Mouse (Mus musculus) 416B (cell line): ENCODE measurements at regions not wholly inside any gene's neighbourhood (a gene's known extent, or its start where the extent isn't known, plus 50 kb on each side); places are given as distances from the start of the nearest gene placed in this dataset.
"Not testable (repeated sequence)": the region's sequence is repeated elsewhere in the genome, so short reads cannot be mapped to it uniquely, and the experiment has no call there.

ENCODE experiments used
- DNase-seq: peaks from one replicate; pipeline ENCODE4 v3.0.0; 2011; ENCODE audit warnings: low read depth

DNA sequence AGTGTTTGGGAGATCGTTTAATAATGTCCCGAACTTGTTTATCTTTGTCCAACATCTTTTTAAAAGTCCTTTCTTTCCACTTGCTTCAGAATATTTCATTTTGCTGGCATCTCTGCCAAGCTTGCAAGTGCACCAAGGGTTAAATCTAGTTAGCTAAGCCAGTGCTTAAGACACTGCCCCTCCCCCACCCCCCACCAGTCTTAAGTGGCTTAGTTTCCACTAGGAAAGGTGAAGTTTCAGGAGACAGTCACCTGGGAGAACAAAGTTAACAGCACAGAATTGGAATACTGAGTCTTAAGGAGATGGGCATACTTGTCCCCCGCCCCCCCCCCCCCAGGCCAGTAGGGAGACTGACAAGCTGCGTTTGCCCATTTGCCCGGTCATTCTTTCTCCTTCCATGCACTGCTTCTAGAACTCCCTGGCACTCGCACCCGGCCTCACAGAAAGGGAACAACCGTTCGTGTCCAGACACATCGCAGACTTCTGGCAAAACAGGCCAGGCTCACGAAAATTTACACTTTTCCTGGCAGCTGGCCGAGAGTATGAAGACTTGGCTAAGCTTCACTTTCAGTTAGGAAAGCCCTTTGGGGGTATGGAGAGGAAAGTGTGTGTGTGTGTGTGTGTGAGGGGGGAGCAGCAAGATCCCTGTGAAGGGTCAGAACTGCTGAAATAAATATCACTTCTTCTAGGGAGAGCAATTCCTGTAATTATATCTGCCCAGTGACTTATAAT, 219.2 kb downstream of the Bcl11a start:
- no peak for DNase-seq

DNA sequence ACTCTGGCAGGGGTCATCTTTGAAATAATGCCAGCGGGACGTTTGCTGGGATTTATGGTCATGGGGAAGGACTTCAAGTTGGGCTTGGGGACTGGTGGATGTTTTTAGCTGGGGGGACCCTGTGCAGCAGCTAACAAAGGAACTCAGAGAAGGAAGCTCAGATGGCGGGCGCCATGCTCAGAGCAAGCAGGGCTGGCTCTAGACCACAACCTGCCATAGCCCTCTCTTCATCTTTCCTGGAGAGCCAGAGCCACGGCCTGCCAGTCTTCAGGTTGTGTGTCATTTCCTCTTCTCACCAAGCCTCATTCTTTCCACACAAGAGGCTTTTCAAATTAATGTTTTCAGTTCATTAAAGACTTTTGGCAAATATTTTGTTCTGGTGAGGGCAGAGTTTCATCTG, 219.9 kb downstream of the Bcl11a start:
- DNase-seq = no peak

DNA sequence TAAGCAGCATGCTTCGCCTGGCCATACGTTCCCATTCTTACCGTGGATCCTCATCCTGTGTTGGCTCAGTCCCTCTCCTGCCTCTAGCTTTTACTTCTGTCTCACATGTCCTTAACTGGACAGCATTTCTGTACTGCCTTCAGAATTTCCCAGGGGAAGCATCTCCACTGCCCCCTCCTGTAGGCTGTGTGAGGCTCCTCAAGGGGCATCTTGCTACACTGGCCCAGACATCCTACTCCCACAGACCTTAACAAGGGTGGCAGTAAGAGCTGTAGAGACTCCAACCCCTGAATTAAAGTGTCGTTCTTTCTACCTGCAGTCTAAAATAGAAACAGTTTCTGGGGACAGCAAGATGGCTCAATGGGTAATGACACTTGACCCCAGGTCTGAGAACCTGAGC, 222.5 kb downstream of the Bcl11a start:
- no peak for DNase-seq

DNA sequence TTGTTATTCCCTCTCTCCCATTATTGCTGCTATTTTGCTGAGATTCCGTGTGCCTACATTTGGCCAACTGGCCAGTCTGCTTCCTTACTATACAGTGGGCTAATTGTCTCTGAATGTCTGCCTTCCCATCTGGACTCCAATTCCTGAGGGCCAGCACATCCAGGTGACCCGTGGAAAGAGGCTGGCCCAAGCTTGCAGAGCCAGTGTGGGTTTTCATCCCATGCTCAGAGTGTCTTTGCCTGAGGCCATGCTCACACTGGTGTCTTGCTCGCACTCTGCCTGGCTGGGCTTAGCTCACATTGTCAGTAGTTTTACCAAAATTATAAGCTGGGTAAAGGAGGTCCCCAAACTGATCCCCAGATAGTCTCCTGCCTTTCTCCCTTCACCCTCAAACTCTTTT, 223.3 kb downstream of the Bcl11a start:
- DNase-seq = no peak

DNA sequence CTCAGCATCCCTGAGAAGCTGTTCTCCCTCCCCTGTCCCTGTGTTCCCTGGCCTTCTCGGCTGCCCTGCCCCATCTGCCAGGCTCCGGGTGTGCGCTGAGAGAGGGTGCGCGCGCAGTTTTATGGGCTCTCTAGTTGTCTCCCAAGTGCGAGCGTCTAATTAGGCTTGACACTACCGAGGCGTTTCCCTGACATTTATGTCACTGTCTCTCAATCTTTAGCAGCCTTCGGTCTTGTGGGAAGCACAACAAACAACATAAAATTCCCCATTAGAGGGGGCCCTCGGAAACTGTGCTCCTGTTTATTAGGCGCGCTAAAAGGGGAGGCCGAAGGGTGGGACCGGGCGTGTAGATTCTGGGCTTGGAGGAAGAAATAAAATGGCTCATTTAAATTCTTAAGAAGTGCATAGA, 227.3 kb downstream of the Bcl11a start:
- DNase-seq = no peak

- no peak for DNase-seq
Observed at GRCm38 (mm10) chr11:24305691-24306090, 227.8 kb downstream of the Bcl11a start.

DNA sequence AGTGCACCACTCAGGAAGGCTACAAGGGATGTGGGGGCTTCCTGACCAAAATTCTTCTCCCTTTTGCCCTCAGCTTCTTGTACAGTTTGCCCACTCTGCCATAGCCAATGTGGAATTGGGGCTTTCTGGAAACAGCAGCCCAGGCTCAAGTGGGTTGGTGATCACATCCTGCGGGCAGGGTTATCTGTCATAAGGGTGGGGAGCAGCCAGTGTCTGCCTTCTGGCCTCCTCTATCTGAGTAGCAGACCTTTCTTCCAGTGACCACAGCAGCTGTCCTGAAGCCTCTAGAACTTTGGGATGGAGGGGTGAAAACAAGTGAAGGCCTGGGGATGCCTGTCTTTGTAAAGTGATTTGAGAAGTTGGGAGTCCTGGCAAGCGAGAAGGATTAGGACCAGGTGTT, 228.2 kb downstream of the Bcl11a start:
- DNase-seq = no peak

GRCm38 (mm10) chr11:24307601-24308252, 229.9 kb downstream of the Bcl11a start:
- DNase-seq = no peak

DNA sequence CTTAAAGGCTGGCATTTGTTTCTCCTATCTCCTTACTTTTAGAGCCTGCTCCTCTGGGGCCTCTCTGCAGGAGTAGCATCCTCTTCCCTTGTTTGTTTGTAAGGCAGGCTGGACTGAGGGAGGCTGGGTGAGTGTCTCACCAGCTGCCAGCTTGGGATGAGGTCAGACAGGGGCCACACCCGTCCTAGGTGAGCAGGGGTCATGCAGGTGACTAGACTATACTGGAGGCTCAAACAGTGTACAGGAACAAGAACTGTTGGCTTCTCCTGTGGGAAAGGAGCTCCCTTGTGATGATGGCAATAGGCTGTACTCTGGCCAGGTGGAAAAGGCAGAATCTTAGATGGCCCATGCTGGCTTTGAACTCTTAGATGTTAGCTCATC, 230.4 kb downstream of the Bcl11a start:
- no peak for DNase-seq

- no peak for DNase-seq
Observed at GRCm38 (mm10) chr11:24314046-24314445, 236.2 kb downstream of the Bcl11a start.

GRCm38 (mm10) chr11:24315582-24315981, 237.7 kb downstream of the Bcl11a start:
- DNase-seq = no peak

GRCm38 (mm10) chr11:24316198-24316597, 238.3 kb downstream of the Bcl11a start:
- no peak for DNase-seq

GRCm38 (mm10) chr11:24317989-24318735, 240.3 kb downstream of the Bcl11a start:
- DNase-seq = no peak

GRCm38 (mm10) chr11:24319222-24319621, 241.4 kb downstream of the Bcl11a start:
- DNase-seq = no peak

GRCm38 (mm10) chr11:24322412-24322811, 244.6 kb downstream of the Bcl11a start:
- DNase-seq = not testable (repeated sequence)

GRCm38 (mm10) chr11:24328481-24328880, 250.6 kb downstream of the Bcl11a start:
- DNase-seq = no peak

GRCm38 (mm10) chr11:24330366-24331124, 252.7 kb downstream of the Bcl11a start:
- DNase-seq = no peak

DNA sequence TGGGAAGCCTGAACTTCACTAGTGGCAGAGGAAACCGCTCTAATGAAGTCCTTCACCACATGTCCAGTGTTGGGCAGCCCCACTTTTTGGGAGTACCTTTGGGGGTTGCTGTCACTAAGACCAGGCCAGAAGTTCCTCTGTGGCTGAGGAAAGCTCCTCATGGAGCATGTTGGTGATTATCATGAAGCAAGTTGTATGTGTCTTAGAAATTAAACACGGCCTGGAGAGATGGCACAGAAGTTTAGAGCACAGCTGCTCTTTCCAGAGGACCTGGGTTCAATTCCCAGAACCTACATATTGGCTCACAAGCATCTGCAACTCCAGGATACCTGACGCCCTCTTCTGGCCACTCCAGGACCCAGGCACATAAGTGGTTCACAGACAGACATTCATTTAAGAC, 254.4 kb downstream of the Bcl11a start:
- no peak for DNase-seq

- DNase-seq = no peak
Observed at GRCm38 (mm10) chr11:24333111-24333510, 255.3 kb downstream of the Bcl11a start.

DNA sequence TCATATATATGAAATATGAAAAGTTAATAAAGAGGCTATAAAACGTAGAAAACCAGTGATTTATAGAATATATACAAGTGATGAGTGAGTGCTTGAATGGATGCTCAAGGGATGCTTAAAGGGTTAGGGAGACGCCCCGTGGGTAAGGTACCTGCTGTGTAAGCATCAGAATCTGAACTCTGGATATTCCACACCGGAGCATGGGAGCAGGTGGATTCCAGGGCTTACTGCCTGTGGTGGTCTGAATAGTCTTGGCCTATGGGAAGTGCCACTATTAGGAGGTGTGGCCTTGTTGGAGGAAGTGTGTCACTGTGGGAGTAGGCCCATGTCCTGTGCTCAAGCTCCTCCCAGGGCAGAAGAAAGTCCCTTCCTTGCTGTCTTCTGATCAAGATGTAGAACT, 257.4 kb downstream of the Bcl11a start:
- no peak for DNase-seq

DNA sequence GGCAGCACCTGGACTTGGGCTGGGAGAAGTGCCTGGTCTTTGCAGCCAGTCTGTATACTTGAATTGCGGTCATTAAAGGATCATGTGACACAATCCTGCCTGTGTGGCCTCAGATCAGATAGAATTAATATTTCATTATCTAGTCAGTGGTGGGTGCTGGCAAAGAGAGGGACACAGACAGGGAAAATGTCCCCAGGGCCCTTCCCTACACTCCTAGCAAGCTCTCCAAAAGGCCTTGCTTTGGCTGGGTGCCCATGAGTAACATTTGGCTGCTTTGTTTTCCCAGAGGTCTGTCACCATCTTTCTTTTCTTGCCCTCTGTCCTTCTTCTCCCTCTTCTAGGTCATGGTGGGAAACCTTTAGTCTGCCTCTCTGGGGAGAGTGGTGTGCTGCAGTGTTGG, 260.3 kb downstream of the Bcl11a start:
- no peak for DNase-seq

GRCm38 (mm10) chr11:24339061-24339460, 261.2 kb downstream of the Bcl11a start:
- DNase-seq = no peak
